In genomic region chr5:38505435-38505765, GRCm38 (mm10) we compare ENCODE assay signal across 11 mouse cellular contexts. TPM values are rescaled to one million over a fixed set of nuclear protein-coding genes. Genes with fewer than 3 reads are reported as not detected.
DNase-seq lines count a peak whose midpoint lies in the region; ATAC-seq and TF ChIP-seq lines count a peak whose summit lies in the region.
"Had no signal": no experiment of that assay in that cellular context is flagged by ENCODE, and none has a peak within 500 bp of the region (broad histone marks: within the 10 kb centered on the region; RNA-seq: fewer than 3 reads in every experiment).

No protein-coding gene starts in this region.

- TF ChIP-seq CTCF in CH12.LX (conservative IDR thresholded peaks at IDR 0.05 in 1 of 2, IDR thresholded peaks at IDR 0.05 in 1 of 2; ENCODE audit: low read depth in 2 of 2, low read length in 2 of 2) = no peak

- no peak for TF ChIP-seq RAD21 in CH12.LX (IDR thresholded peaks at IDR 0.05; ENCODE audit: low read depth, low read length)

- DNase-seq in heart, postnatal 14 days = no peak
- peak; percentile 53 for DNase-seq in CH12.LX (ENCODE audit: extremely low read depth)
- no peak for DNase-seq in embryonic facial prominence, embryonic 14.5 days (ENCODE audit: low spot score)
- DNase-seq in adrenal gland, adult (ENCODE audit: inconsistent age in 2 of 2, low spot score in 1 of 2) = no peak
- no peak for DNase-seq in right cerebral cortex, postnatal 4 days
- no peak for DNase-seq in urinary bladder, postnatal 36 days (ENCODE audit: low spot score in 2 of 2)
- DNase-seq: cerebellum, adult 11-12 months; gastrocnemius, postnatal 10 days had no signal

- H3K9ac ChIP-seq in heart, embryonic 13.5 days = no peak overlapping the region
- H3K9ac ChIP-seq in CH12.LX (ENCODE audit: insufficient read depth, low read depth) = no peak overlapping the region
- H3K9ac ChIP-seq in embryonic facial prominence, embryonic 14.5 days (ENCODE audit: low read depth, low read length) = no peak overlapping the region

- ATAC-seq in heart, embryonic 13.5 days (ENCODE audit: extremely low read depth, insufficient number of reproducible peaks, low FRiP score, low TSS enrichment) = no peak
- ATAC-seq in embryonic facial prominence, embryonic 14.5 days (ENCODE audit: low read depth) = no peak
- ATAC-seq in megakaryocyte, adult 5-6 weeks (ENCODE audit: poor library complexity, severe bottlenecking) = peak; percentile 76
- ATAC-seq: hindbrain, embryonic 16.5 days had no signal

- peaks cover 16% of the 10 kb centered on the region for H3K4me1 ChIP-seq in heart, embryonic 13.5 days
- H3K4me1 ChIP-seq in CH12.LX (ENCODE audit: control insufficient read depth in 1 of 2, insufficient read depth in 2 of 2) = peaks cover 0 to 25% of the 10 kb centered on the region in 2 experiments; a peak in 2 of 4 replicates
- H3K4me1 ChIP-seq in embryonic facial prominence, embryonic 14.5 days (ENCODE audit: control insufficient read depth, insufficient read depth, low read length) = no peaks in the 10 kb centered on the region

- no peaks in the 10 kb centered on the region for H3K9me3 ChIP-seq in heart, embryonic 13.5 days
- no peaks in the 10 kb centered on the region for H3K9me3 ChIP-seq in CH12.LX (replicated peaks; ENCODE audit: low read length)
- no peaks in the 10 kb centered on the region for H3K9me3 ChIP-seq in embryonic facial prominence, embryonic 14.5 days (ENCODE audit: control insufficient read depth, low read length)

- intact Hi-C loops in heart, postnatal 14 days (cut with DNase I) = no loop called here

- in situ Hi-C loops in CH12.LX (cut with MboI; ENCODE audit: low pct_ligation_motif_present, low pct_unique_long_range_greater_than_20kb, low sequenced_read_pairs) = loop anchor here (10.0 kb wide), 1 partner anchor 201 kb away; no protein-coding TSS in a partner anchor

- no peaks in the 10 kb centered on the region for H3K36me3 ChIP-seq in heart, embryonic 13.5 days
- H3K36me3 ChIP-seq in CH12.LX (replicated peaks in 1 of 2; ENCODE audit: control insufficient read depth in 1 of 2, insufficient read depth in 1 of 2, low read length in 1 of 2) = no peaks in the 10 kb centered on the region
- H3K36me3 ChIP-seq in embryonic facial prominence, embryonic 14.5 days (ENCODE audit: control insufficient read depth, insufficient read depth, low read length) = no peaks in the 10 kb centered on the region

- no peak overlapping the region for H3K4me2 ChIP-seq in heart, embryonic 13.5 days
- no peak overlapping the region for H3K4me2 ChIP-seq in CH12.LX (ENCODE audit: insufficient read depth, low read depth, poor library complexity, severe bottlenecking)
- H3K4me2 ChIP-seq in embryonic facial prominence, embryonic 14.5 days (ENCODE audit: low read depth, low read length) = no peak overlapping the region

- peak overlapping the region; percentile 4; the same call in 1 of the 2 replicates for H3K27ac ChIP-seq in heart, embryonic 13.5 days (replicated peaks)
- no peak overlapping the region for H3K27ac ChIP-seq in CH12.LX (ENCODE audit: insufficient read depth, low read depth)
- H3K27ac ChIP-seq in embryonic facial prominence, embryonic 14.5 days (replicated peaks; ENCODE audit: low read depth, low read length) = peak overlapping the region; percentile 29; the same call in 1 of the 2 replicates

- no peak for TF ChIP-seq EP300 in CH12.LX (IDR thresholded peaks at IDR 0.05; ENCODE audit: low read length)

- H3K79me2 ChIP-seq in CH12.LX (replicated peaks; ENCODE audit: control insufficient read depth, extremely low read depth, insufficient read depth, poor library complexity, severe bottlenecking) = no peaks in the 10 kb centered on the region

- dilution Hi-C loops in CH12.LX (cut with MboI; ENCODE audit: extremely low pct_ligation_motif_present, extremely low pct_unique_long_range_greater_than_20kb, low sequenced_read_pairs) = no loop called here

- TF ChIP-seq POLR2A in CH12.LX (IDR thresholded peaks at IDR 0.05; ENCODE audit: low read depth, low read length) = no peak

- no peak overlapping the region for H3K4me3 ChIP-seq in heart, embryonic 13.5 days
- no peak overlapping the region for H3K4me3 ChIP-seq in CH12.LX (replicated peaks in 1 of 3; ENCODE audit: low read depth in 2 of 3, low read length in 2 of 3, poor library complexity in 1 of 3)
- no peak overlapping the region for H3K4me3 ChIP-seq in embryonic facial prominence, embryonic 14.5 days (ENCODE audit: low read depth, low read length)

- WGBS in heart, embryonic 13.5 days = 55% methylated on average over 3 of the region's 3 CpGs
- 50% methylated on average over 3 of the region's 3 CpGs for WGBS in embryonic facial prominence, embryonic 14.5 days

- no peaks in the 10 kb centered on the region for H3K27me3 ChIP-seq in heart, embryonic 13.5 days (replicated peaks)
- no peaks in the 10 kb centered on the region for H3K27me3 ChIP-seq in CH12.LX (replicated peaks)
- no peaks in the 10 kb centered on the region for H3K27me3 ChIP-seq in embryonic facial prominence, embryonic 14.5 days (replicated peaks; ENCODE audit: control insufficient read depth, insufficient read depth, low read length)

TF ChIP-seq in CH12.LX, 34 proteins besides CTCF, POLR2A, EP300 and RAD21:
- TF ChIP-seq RCOR1 (conservative IDR thresholded peaks at IDR 0.05; ENCODE audit: low read depth, low read length) (no peak), ETS1 (conservative IDR thresholded peaks at IDR 0.05; ENCODE audit: low read depth, low read length) (no peak), ZNF384 (IDR thresholded peaks at IDR 0.05; ENCODE audit: low read depth, low read length) (no peak), USF2 (conservative IDR thresholded peaks at IDR 0.05; ENCODE audit: low read depth, low read length) (no peak), POLR2AphosphoS2 (IDR thresholded peaks at IDR 0.05; ENCODE audit: low read depth, low read length) (no peak), MXI1 (IDR thresholded peaks at IDR 0.05; ENCODE audit: low read depth, low read length) (no peak), JUND (conservative IDR thresholded peaks at IDR 0.05; ENCODE audit: low read depth, low read length) (no peak), MAFK (IDR thresholded peaks at IDR 0.05; ENCODE audit: insufficient replicate concordance, low read length) (no peak), MEF2A (IDR thresholded peaks at IDR 0.05; ENCODE audit: borderline replicate concordance, low read depth, low read length) (no peak), NELFE (IDR thresholded peaks at IDR 0.05; ENCODE audit: low read depth, low read length) (no peak), MAX (IDR thresholded peaks at IDR 0.05; ENCODE audit: low read length) (no peak), USF1 (IDR thresholded peaks at IDR 0.05; ENCODE audit: low read depth, low read length) (no peak), TBP (conservative IDR thresholded peaks at IDR 0.05; ENCODE audit: low read depth, low read length) (no peak), MAZ (IDR thresholded peaks at IDR 0.05; ENCODE audit: low read depth, low read length) (no peak), SMC3 (IDR thresholded peaks at IDR 0.05; ENCODE audit: low read depth, low read length) (no peak), MYC (IDR thresholded peaks at IDR 0.05; ENCODE audit: low read depth, low read length) (no peak)

RNA-seq across cellular contexts. Expression of gene Slc2a9, which starts 2.5 kb away (rescaled TPM):
- 0.27 and 0.42 TPM in 2 replicates for polyA plus RNA-seq in heart, embryonic 13.5 days (2015; fragmentation: Nextera tagmentation; extraction: Ambion mirVana)
- total RNA-seq in heart, postnatal 14 days (2021) = 1 to 10 TPM in 1 of 2 experiments, under 1 TPM in 1; 0.85 to 2.9 TPM
- 1.3 and 1.6 TPM in 2 replicates for total RNA-seq in CH12.LX (2012; rRNA removed)
- total RNA-seq in CH12.LX (2014; rRNA removed) = 1.7 and 2.3 TPM in 2 replicates
- 2.8 and 3.3 TPM in 2 replicates for polyA plus RNA-seq in CH12.LX (2012; ENCODE audit: insufficient read length, low read depth)
- 0.56 and 0.76 TPM in 2 replicates for polyA plus RNA-seq in embryonic facial prominence, embryonic 14.5 days (2014; fragmentation: Nextera tagmentation; extraction: Ambion mirVana)
- 3.9 and 7.3 TPM in 2 replicates for total RNA-seq in megakaryocyte, adult 5-6 weeks (2015)
- 7.8 and 9.2 TPM in 2 replicates for total RNA-seq in megakaryocyte, adult 5-6 weeks (2017)

RNA-seq across cellular contexts. Expression of gene Wdr1, which starts 57.6 kb away (rescaled TPM):
- 218 and 227 TPM in 2 replicates for polyA plus RNA-seq in heart, embryonic 13.5 days (2015; fragmentation: Nextera tagmentation; extraction: Ambion mirVana)
- 100 to 1,000 TPM; 119 to 146 TPM for total RNA-seq in heart, postnatal 14 days (2021)
- total RNA-seq in CH12.LX (2012; rRNA removed) (108 and 130 TPM in 2 replicates), CH12.LX (2014; rRNA removed) (173 and 187 TPM in 2 replicates)
- polyA plus RNA-seq in CH12.LX (2012; ENCODE audit: insufficient read length, low read depth) = 137 and 142 TPM in 2 replicates
- polyA plus RNA-seq in embryonic facial prominence, embryonic 14.5 days (2014; fragmentation: Nextera tagmentation; extraction: Ambion mirVana) = 241 and 247 TPM in 2 replicates
- 236 and 293 TPM in 2 replicates for total RNA-seq in megakaryocyte, adult 5-6 weeks (2015)
- total RNA-seq in megakaryocyte, adult 5-6 weeks (2017) = 418 and 442 TPM in 2 replicates
